Comparison of ENCODE assay signal across 25 mouse cellular contexts in the genomic region with DNA sequence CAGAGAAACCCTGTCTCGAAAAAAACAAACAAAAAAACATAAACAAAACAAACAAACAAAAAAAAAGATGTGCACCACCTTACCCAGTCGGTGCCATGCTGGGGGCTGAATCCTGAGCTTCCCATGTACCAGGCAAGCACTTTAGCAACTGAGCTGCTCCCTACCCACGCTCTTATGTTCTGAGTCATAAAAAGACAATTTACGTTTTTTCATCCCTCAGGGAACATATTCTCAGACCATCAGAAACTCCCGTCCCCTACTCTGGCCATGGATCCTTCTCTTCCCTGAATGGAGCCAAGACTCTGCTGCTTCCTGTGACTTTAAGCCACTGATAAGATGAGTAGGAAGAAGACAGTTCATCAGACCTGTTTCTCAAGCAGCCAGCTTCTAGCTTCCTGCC.
"Had no signal": no experiment of that assay in that cellular context is flagged by ENCODE, and none has a peak within 500 bp of the region (broad histone marks: within the 10 kb centered on the region; RNA-seq: fewer than 3 reads in every experiment).

No protein-coding gene starts in this region.

- H3K27me3 ChIP-seq: heart, embryonic 12.5 days; hindbrain, embryonic 12.5 days; kidney, embryonic 15.5 days; limb, embryonic 13.5 days; liver, embryonic 12.5 days had no signal

- DNase-seq: gastrocnemius, postnatal 14 days; gastrocnemius, postnatal 36 days; heart, adult 2 months; heart, postnatal 10 days; heart, postnatal 4 days; kidney, adult 11 months; kidney, adult 2 months; kidney, adult 9 months; kidney, postnatal 14 days; kidney, postnatal 36 days; layer of hippocampus, adult 9-11 months; layer of hippocampus, postnatal 36 days; left cerebral cortex, postnatal 4 days had no signal

- H3K4me3 ChIP-seq: heart, adult 2 months; heart, embryonic 12.5 days; hindbrain, embryonic 10.5 days; hindbrain, embryonic 12.5 days; kidney, embryonic 15.5 days; limb, embryonic 13.5 days; limb, embryonic 15.5 days; liver, embryonic 12.5 days had no signal

- H3K4me2 ChIP-seq: heart, embryonic 12.5 days; hindbrain, embryonic 12.5 days; hindbrain, embryonic 14.5 days; kidney, embryonic 15.5 days; limb, embryonic 13.5 days; limb, embryonic 15.5 days; liver, embryonic 12.5 days had no signal

- H3K36me3 ChIP-seq: heart, embryonic 12.5 days; hindbrain, embryonic 10.5 days; hindbrain, embryonic 12.5 days; kidney, embryonic 15.5 days; limb, embryonic 13.5 days; limb, embryonic 15.5 days; liver, embryonic 12.5 days had no signal

- H3K4me1 ChIP-seq: heart, embryonic 12.5 days; limb, embryonic 15.5 days; liver, embryonic 12.5 days had no signal

- H3K27ac ChIP-seq: heart, adult 2 months; hindbrain, embryonic 10.5 days; hindbrain, embryonic 12.5 days; hindbrain, embryonic 14.5 days; kidney, embryonic 15.5 days; kidney, postnatal 0 days; limb, embryonic 13.5 days; limb, embryonic 15.5 days; liver, embryonic 12.5 days; liver, embryonic 14.5 days had no signal

- H3K9ac ChIP-seq: heart, embryonic 12.5 days; hindbrain, embryonic 12.5 days; hindbrain, embryonic 14.5 days; kidney, embryonic 15.5 days; limb, embryonic 13.5 days; limb, embryonic 15.5 days; liver, embryonic 12.5 days; liver, embryonic 14.5 days had no signal

- H3K9me3 ChIP-seq: hindbrain, embryonic 10.5 days; kidney, embryonic 15.5 days; limb, embryonic 13.5 days; limb, embryonic 15.5 days; liver, embryonic 12.5 days had no signal

- ATAC-seq: hindbrain, embryonic 16.5 days; intestine, embryonic 16.5 days; liver, embryonic 12.5 days had no signal
